Mouse (Mus musculus) bone marrow macrophage, adult 2 months (primary cell): ENCODE measurements at regions not wholly inside any gene's neighbourhood (a gene's known extent, or its start where the extent isn't known, plus 50 kb on each side); places are given as distances from the start of the nearest gene placed in this dataset.

ENCODE experiments used
- CTCF ChIP-seq: IDR thresholded peaks from 2 replicates; pipeline ENCODE4 v1.5.1; 2012; ENCODE audit warnings: low read depth, mild to moderate bottlenecking, low read length, moderate library complexity
- POLR2A ChIP-seq: IDR thresholded peaks from 2 replicates; pipeline ENCODE4 v1.6.1; 2012; ENCODE audit warnings: mild to moderate bottlenecking, low read depth, low read length, borderline replicate concordance

GRCm38 (mm10) chr15:62970566-62970965 lies 874.4 kb downstream of the Gsdmc2 start:
- TF ChIP-seq CTCF (no peak), POLR2A (no peak)
